Mouse (Mus musculus): ENCODE measurements around the gene Ctbp2. TPM values are rescaled to one million over a fixed set of nuclear protein-coding genes. Genes with fewer than 3 reads are reported as not detected.

Gene Ctbp2
- polyA plus RNA-seq, 1 experiment from 2014 or later, result 123 TPM

- Histone ChIP-seq H3K27ac (ENCODE audit: low read length) (peak overlapping the region; percentile 52; the same call in 1 of the 2 replicates), H3K9ac (replicated peaks; ENCODE audit: low read length) (no peak overlapping the region), H3K9me3 (ENCODE audit: low read length) (no peaks in the 10 kb centered on the region), H3K4me2 (replicated peaks; ENCODE audit: low read depth, low read length) (no peak overlapping the region), H3K36me3 (ENCODE audit: insufficient read depth, low read length) (0 out of 2 replicates have a peak, but pooled peaks cover 4% of the 10 kb centered on the region), H3K4me3 (ENCODE audit: low read length) (no peak overlapping the region), H3K4me1 (ENCODE audit: insufficient read depth, low read length) (peaks cover 49% of the 10 kb centered on the region), H3K27me3 (ENCODE audit: insufficient read depth, low read length) (no peaks in the 10 kb centered on the region)
- WGBS, result 69% methylated on average over 9 of the region's 9 CpGs
- no peak for ATAC-seq (ENCODE audit: low FRiP score, low TSS enrichment)
Measured at GRCm38 (mm10) chr7:133073147-133073651, 51.0 kb downstream of the Ctbp2 start.

GRCm38 (mm10) chr7:133072535-133072934, 51.6 kb downstream of the Ctbp2 start:
- Histone ChIP-seq H3K27me3 (ENCODE audit: insufficient read depth, low read length) (no peaks in the 10 kb centered on the region), H3K36me3 (ENCODE audit: insufficient read depth, low read length) (0 out of 2 replicates have a peak, but pooled peaks cover 9% of the 10 kb centered on the region), H3K27ac (ENCODE audit: low read length) (peak overlapping the region; percentile 65; the same call in 1 of the 2 replicates), H3K9me3 (ENCODE audit: low read length) (no peaks in the 10 kb centered on the region), H3K4me2 (replicated peaks; ENCODE audit: low read depth, low read length) (no peak overlapping the region), H3K4me1 (ENCODE audit: insufficient read depth, low read length) (peaks cover 55% of the 10 kb centered on the region), H3K9ac (replicated peaks; ENCODE audit: low read length) (no peak overlapping the region), H3K4me3 (ENCODE audit: low read length) (no peak overlapping the region)
- 65% methylated on average over 4 of the region's 4 CpGs for WGBS
- 0 out of 2 replicates have a peak, but pooled peaks have one; percentile 28 for ATAC-seq (ENCODE audit: low FRiP score, low TSS enrichment)

- Histone ChIP-seq H3K4me2 (replicated peaks; ENCODE audit: low read depth, low read length) (no peak overlapping the region), H3K36me3 (ENCODE audit: insufficient read depth, low read length) (0 out of 2 replicates have a peak, but pooled peaks cover 21% of the 10 kb centered on the region), H3K9me3 (ENCODE audit: low read length) (no peaks in the 10 kb centered on the region), H3K9ac (replicated peaks; ENCODE audit: low read length) (peak overlapping the region; percentile 15; the same call in 1 of the 2 replicates), H3K4me3 (ENCODE audit: low read length) (no peak overlapping the region), H3K27ac (ENCODE audit: low read length) (peak overlapping the region; percentile 47), H3K27me3 (ENCODE audit: insufficient read depth, low read length) (no peaks in the 10 kb centered on the region), H3K4me1 (ENCODE audit: insufficient read depth, low read length) (peaks cover 51% of the 10 kb centered on the region)
- 48% methylated on average over 7 of the region's 7 CpGs for WGBS
- peak; percentile 52 for ATAC-seq (ENCODE audit: low FRiP score, low TSS enrichment)
Measured at GRCm38 (mm10) chr7:133067321-133067841, 56.8 kb downstream of the Ctbp2 start.

- no peak overlapping the region for H3K9ac ChIP-seq (replicated peaks; ENCODE audit: low read length)
- no peaks in the 10 kb centered on the region for H3K9me3 ChIP-seq (ENCODE audit: low read length)
- no peaks in the 10 kb centered on the region for H3K27me3 ChIP-seq (ENCODE audit: insufficient read depth, low read length)
- no peak overlapping the region for H3K27ac ChIP-seq (ENCODE audit: low read length)
- ATAC-seq (ENCODE audit: low FRiP score, low TSS enrichment), result no peak
- H3K36me3 ChIP-seq (ENCODE audit: insufficient read depth, low read length), result 0 out of 2 replicates have a peak, but pooled peaks cover 21% of the 10 kb centered on the region
- H3K4me3 ChIP-seq (ENCODE audit: low read length), result no peak overlapping the region
- H3K4me2 ChIP-seq (replicated peaks; ENCODE audit: low read depth, low read length), result no peak overlapping the region
- WGBS, result 41% methylated on average over 6 of the region's 6 CpGs
- H3K4me1 ChIP-seq (ENCODE audit: insufficient read depth, low read length), result peaks cover 51% of the 10 kb centered on the region
Measured at GRCm38 (mm10) chr7:133066776-133067175, 57.4 kb downstream of the Ctbp2 start.

- no peaks in the 10 kb centered on the region for H3K9me3 ChIP-seq (ENCODE audit: low read length)
- H3K4me2 ChIP-seq (replicated peaks; ENCODE audit: low read depth, low read length), result no peak overlapping the region
- ATAC-seq (ENCODE audit: low FRiP score, low TSS enrichment), result no peak
- no peaks in the 10 kb centered on the region for H3K27me3 ChIP-seq (ENCODE audit: insufficient read depth, low read length)
- peaks cover 43% of the 10 kb centered on the region for H3K4me1 ChIP-seq (ENCODE audit: insufficient read depth, low read length)
- H3K36me3 ChIP-seq (ENCODE audit: insufficient read depth, low read length), result 0 out of 2 replicates have a peak, but pooled peaks cover 20% of the 10 kb centered on the region
- 60% methylated on average over 3 of the region's 3 CpGs for WGBS
- no peak overlapping the region for H3K4me3 ChIP-seq (ENCODE audit: low read length)
- no peak overlapping the region for H3K27ac ChIP-seq (ENCODE audit: low read length)
- H3K9ac ChIP-seq (replicated peaks; ENCODE audit: low read length), result no peak overlapping the region
Measured at GRCm38 (mm10) chr7:133062055-133062454, 62.1 kb downstream of the Ctbp2 start.

- H3K4me2 ChIP-seq (replicated peaks; ENCODE audit: low read depth, low read length), result no peak overlapping the region
- no peaks in the 10 kb centered on the region for H3K9me3 ChIP-seq (ENCODE audit: low read length)
- H3K27me3 ChIP-seq (ENCODE audit: insufficient read depth, low read length), result no peaks in the 10 kb centered on the region
- H3K27ac ChIP-seq (ENCODE audit: low read length), result no peak overlapping the region
- H3K9ac ChIP-seq (replicated peaks; ENCODE audit: low read length), result no peak overlapping the region
- peaks cover 11% of the 10 kb centered on the region; the same call in 1 of the 2 replicates for H3K36me3 ChIP-seq (ENCODE audit: insufficient read depth, low read length)
- WGBS, result 87% methylated on average over 6 of the region's 6 CpGs
- H3K4me3 ChIP-seq (ENCODE audit: low read length), result no peak overlapping the region
- no peak for ATAC-seq (ENCODE audit: low FRiP score, low TSS enrichment)
- H3K4me1 ChIP-seq (ENCODE audit: insufficient read depth, low read length), result peaks cover 47% of the 10 kb centered on the region
Measured at GRCm38 (mm10) chr7:133060170-133060569, 64.0 kb downstream of the Ctbp2 start.

GRCm38 (mm10) chr7:133059517-133060104, 64.5 kb downstream of the Ctbp2 start:
- no peak overlapping the region for H3K4me2 ChIP-seq (replicated peaks; ENCODE audit: low read depth, low read length)
- 53% methylated on average over 9 of the region's 9 CpGs for WGBS
- H3K9me3 ChIP-seq (ENCODE audit: low read length), result no peaks in the 10 kb centered on the region
- H3K4me1 ChIP-seq (ENCODE audit: insufficient read depth, low read length), result peaks cover 47% of the 10 kb centered on the region
- no peak for ATAC-seq (ENCODE audit: low FRiP score, low TSS enrichment)
- no peak overlapping the region for H3K27ac ChIP-seq (ENCODE audit: low read length)
- H3K9ac ChIP-seq (replicated peaks; ENCODE audit: low read length), result no peak overlapping the region
- no peak overlapping the region for H3K4me3 ChIP-seq (ENCODE audit: low read length)
- H3K36me3 ChIP-seq (ENCODE audit: insufficient read depth, low read length), result peaks cover 15% of the 10 kb centered on the region
- no peaks in the 10 kb centered on the region for H3K27me3 ChIP-seq (ENCODE audit: insufficient read depth, low read length)

- Histone ChIP-seq H3K27me3 (ENCODE audit: insufficient read depth, low read length) (no peaks in the 10 kb centered on the region), H3K36me3 (ENCODE audit: insufficient read depth, low read length) (peaks cover 16% of the 10 kb centered on the region), H3K9me3 (ENCODE audit: low read length) (no peaks in the 10 kb centered on the region), H3K4me3 (ENCODE audit: low read length) (no peak overlapping the region), H3K27ac (ENCODE audit: low read length) (no peak overlapping the region), H3K9ac (replicated peaks; ENCODE audit: low read length) (no peak overlapping the region), H3K4me2 (replicated peaks; ENCODE audit: low read depth, low read length) (no peak overlapping the region), H3K4me1 (ENCODE audit: insufficient read depth, low read length) (peaks cover 50% of the 10 kb centered on the region)
- WGBS, result 48% methylated on average over 6 of the region's 6 CpGs
- no peak for ATAC-seq (ENCODE audit: low FRiP score, low TSS enrichment)
Measured at GRCm38 (mm10) chr7:133059150-133059509, 65.0 kb downstream of the Ctbp2 start.

- Histone ChIP-seq H3K27ac (ENCODE audit: low read length) (no peak overlapping the region), H3K9ac (replicated peaks; ENCODE audit: low read length) (no peak overlapping the region), H3K27me3 (ENCODE audit: insufficient read depth, low read length) (no peaks in the 10 kb centered on the region), H3K4me3 (ENCODE audit: low read length) (no peak overlapping the region), H3K36me3 (ENCODE audit: insufficient read depth, low read length) (peaks cover 20% of the 10 kb centered on the region), H3K4me2 (replicated peaks; ENCODE audit: low read depth, low read length) (no peak overlapping the region), H3K4me1 (ENCODE audit: insufficient read depth, low read length) (peaks cover 55% of the 10 kb centered on the region), H3K9me3 (ENCODE audit: low read length) (no peaks in the 10 kb centered on the region)
- WGBS, result 84% methylated on average over 12 of the region's 12 CpGs
- ATAC-seq (ENCODE audit: low FRiP score, low TSS enrichment), result no peak
Measured at GRCm38 (mm10) chr7:133058496-133059149, 65.5 kb downstream of the Ctbp2 start.

GRCm38 (mm10) chr7:133056924-133057323, 67.2 kb downstream of the Ctbp2 start:
- Histone ChIP-seq H3K4me1 (ENCODE audit: insufficient read depth, low read length) (peaks cover 65% of the 10 kb centered on the region), H3K36me3 (ENCODE audit: insufficient read depth, low read length) (peaks cover 25% of the 10 kb centered on the region), H3K27ac (ENCODE audit: low read length) (peak overlapping the region; percentile 34; the same call in 1 of the 2 replicates), H3K4me3 (ENCODE audit: low read length) (no peak overlapping the region), H3K27me3 (ENCODE audit: insufficient read depth, low read length) (no peaks in the 10 kb centered on the region), H3K4me2 (replicated peaks; ENCODE audit: low read depth, low read length) (no peak overlapping the region), H3K9me3 (ENCODE audit: low read length) (no peaks in the 10 kb centered on the region), H3K9ac (replicated peaks; ENCODE audit: low read length) (no peak overlapping the region)
- WGBS, result 78% methylated on average over 8 of the region's 8 CpGs
- ATAC-seq (ENCODE audit: low FRiP score, low TSS enrichment), result no peak

Data from kidney, embryonic 16.5 days (tissue).